Mouse (Mus musculus): ENCODE measurements around the gene Pmpca. TPM values are rescaled to one million over a fixed set of nuclear protein-coding genes. Genes with fewer than 3 reads are reported as not detected.

Gene Pmpca
- polyA plus RNA-seq (2015; fragmentation: Nextera tagmentation; extraction: Ambion mirVana), result 94.7 and 98.6 TPM in 2 replicates

DNA sequence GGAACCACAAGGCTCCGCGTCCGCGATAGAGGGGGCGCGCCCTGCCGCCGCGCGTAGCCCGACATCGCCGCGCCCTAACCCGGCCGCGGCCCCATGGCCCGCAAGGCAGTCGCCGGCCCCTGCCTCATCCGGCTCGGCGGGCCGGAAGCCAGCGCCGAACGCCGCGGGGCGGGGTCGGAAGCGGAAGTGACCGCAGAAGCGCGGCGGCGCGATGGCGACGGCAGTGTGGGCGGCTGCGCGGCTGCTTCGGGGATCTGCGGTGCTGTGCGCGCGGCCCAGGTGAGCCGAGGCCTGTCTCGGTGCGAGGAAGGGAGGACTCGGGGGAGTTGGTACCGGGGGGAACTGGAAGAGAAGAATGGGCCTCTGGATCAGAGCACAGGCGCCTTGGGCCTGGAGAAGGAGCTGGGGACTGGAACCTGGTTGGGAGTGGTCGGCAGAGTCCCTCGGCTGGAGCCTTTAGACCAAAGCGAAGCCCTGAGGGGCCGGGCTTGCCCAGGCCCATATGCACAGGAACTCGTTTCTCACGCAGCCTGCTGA is at the start of gene Pmpca, which contains the start of gene Entr1:
Gene Pmpca, plus strand, starts transcription at position 186 of the 537 bp plus-strand sequence.
Gene Entr1, minus strand, starts transcription at position 163 of the 537 bp plus-strand sequence.
- peak within 1 kb of the TSS; percentile 97 for H3K9ac ChIP-seq (ENCODE audit: low read length)
- H3K4me3 ChIP-seq (ENCODE audit: low read length), result peak within 1 kb of the TSS; percentile 98
- no peaks in the 10 kb centered on the region for H3K9me3 ChIP-seq (ENCODE audit: control insufficient read depth, low read length)
- peak within 1 kb of the TSS; percentile 52; the same call in 1 of the 2 replicates for H3K27ac ChIP-seq (ENCODE audit: low read length)
- peaks cover 15% of the 10 kb centered on the region for H3K4me1 ChIP-seq (replicated peaks; ENCODE audit: control insufficient read depth, insufficient read depth, low read length)
- peak; percentile 89 for ATAC-seq (ENCODE audit: low read depth)
- H3K36me3 ChIP-seq (ENCODE audit: control insufficient read depth, insufficient read depth, low read length), result peaks cover 47% of the 10 kb centered on the region
- 0% methylated on average over 54 of the region's 60 CpGs for WGBS
- no peaks in the 10 kb centered on the region for H3K27me3 ChIP-seq (ENCODE audit: control insufficient read depth, insufficient read depth, low read depth, low read length)
- H3K4me2 ChIP-seq (ENCODE audit: low read depth, low read length), result peak within 1 kb of the TSS; percentile 96

DNA sequence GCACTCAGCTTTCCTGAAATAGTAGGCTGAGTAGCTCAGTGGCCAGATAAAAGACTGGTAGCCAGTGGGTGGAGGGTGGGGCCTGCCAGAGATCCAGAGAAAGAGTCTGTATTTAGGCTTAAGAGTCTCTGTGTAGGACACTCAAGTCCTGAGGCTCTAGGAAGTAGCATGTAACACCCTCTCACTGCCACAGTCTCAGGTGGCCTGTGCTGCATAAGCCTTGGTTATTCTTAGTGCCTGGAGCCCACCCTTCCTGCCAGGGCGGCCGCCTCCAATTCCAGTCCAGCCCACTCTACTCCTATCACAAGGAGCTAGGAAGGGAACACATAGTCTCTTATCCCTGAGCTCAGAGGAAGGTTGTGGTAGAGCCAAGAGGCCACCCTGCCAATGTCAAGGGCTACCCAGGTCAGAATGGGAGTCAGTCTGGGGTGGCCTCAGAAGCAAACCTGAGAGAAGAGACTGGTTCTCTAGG is 47.6 kb upstream of the Pmpca start:
- H3K4me3 ChIP-seq (ENCODE audit: low read length), result no peak overlapping the region
- H3K9ac ChIP-seq (ENCODE audit: low read length), result peak overlapping the region; percentile 49
- 37% methylated on average over 2 of the region's 2 CpGs for WGBS
- H3K4me1 ChIP-seq (replicated peaks; ENCODE audit: control insufficient read depth, insufficient read depth, low read length), result peaks cover 27% of the 10 kb centered on the region
- peaks cover 23% of the 10 kb centered on the region for H3K36me3 ChIP-seq (ENCODE audit: control insufficient read depth, insufficient read depth, low read length)
- H3K4me2 ChIP-seq (ENCODE audit: low read depth, low read length), result no peak overlapping the region
- no peaks in the 10 kb centered on the region for H3K9me3 ChIP-seq (ENCODE audit: control insufficient read depth, low read length)
- no peaks in the 10 kb centered on the region for H3K27me3 ChIP-seq (ENCODE audit: control insufficient read depth, insufficient read depth, low read depth, low read length)
- ATAC-seq (ENCODE audit: low read depth), result peak; percentile 57
- peak overlapping the region; percentile 74 for H3K27ac ChIP-seq (ENCODE audit: low read length)

DNA sequence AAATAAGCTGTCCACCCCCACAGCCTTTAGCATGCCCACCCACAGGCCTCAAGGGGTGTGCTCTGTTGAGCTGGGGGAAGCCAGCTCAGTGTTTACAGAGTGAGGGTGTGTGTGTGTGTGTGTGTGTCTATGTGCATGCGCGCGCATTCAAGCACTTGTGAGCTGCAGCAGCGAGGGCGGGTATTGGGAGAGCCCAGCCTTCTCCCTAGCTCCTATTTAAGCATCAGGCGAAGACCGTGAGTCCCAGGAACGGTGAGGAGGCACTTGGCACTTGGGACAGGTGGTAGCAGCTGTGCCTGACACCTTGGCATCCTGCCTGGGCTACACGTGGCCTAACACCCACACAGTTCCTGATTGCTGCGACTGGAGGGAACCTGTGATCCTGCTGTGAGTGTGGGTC is 47.1 kb upstream of the Pmpca start:
- Histone ChIP-seq H3K4me2 (ENCODE audit: low read depth, low read length) (no peak overlapping the region), H3K4me3 (ENCODE audit: low read length) (no peak overlapping the region), H3K36me3 (ENCODE audit: control insufficient read depth, insufficient read depth, low read length) (peaks cover 23% of the 10 kb centered on the region), H3K27me3 (ENCODE audit: control insufficient read depth, insufficient read depth, low read depth, low read length) (no peaks in the 10 kb centered on the region), H3K9ac (ENCODE audit: low read length) (no peak overlapping the region), H3K4me1 (replicated peaks; ENCODE audit: control insufficient read depth, insufficient read depth, low read length) (peaks cover 27% of the 10 kb centered on the region), H3K9me3 (ENCODE audit: control insufficient read depth, low read length) (no peaks in the 10 kb centered on the region), H3K27ac (ENCODE audit: low read length) (peak overlapping the region; percentile 74)
- WGBS, result 24% methylated on average over 10 of the region's 10 CpGs
- ATAC-seq (ENCODE audit: low read depth), result peak; percentile 85

DNA sequence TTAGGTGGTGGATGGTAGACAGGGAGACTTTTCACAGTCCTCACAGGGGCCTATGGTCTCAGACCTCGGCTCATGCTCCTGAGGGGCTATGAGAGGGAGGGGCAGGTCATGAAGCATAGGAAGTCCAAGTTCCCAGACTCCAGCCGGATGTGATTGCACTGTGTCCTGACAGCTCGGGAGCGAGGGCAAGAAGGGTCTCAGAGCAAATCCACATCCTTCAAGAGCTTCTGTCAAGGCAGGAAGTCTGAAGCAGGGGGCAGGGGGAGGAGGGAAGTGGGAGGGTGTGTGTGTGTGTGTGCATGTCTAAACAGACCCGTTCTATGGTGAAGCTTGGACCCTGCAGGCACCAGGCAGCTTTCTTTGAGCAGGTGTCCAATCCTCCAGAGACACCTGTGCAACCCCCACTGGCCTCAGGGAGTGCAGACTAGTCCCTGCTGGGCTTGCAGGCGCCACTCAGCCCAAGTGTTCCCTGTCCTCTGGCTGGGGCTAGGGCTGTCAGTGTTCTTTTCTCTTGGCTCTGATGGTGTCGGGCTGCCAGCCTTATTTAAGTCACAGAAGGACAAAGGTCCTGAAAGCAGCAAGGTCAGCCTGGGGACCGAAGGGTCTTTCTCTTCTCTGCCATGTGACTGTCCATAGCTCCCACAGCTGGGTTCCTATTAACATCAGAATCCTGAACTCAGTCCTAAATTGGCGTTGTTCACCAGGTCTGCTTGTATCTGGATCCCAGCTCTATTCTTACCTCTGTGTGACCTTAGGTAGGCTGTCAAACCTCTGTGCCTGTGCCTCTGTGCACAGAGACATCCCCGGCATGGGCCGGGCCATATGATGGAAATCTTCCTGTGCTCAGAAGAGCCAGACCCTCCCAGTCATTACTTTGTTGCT is 46.3 kb upstream of the Pmpca start:
- Histone ChIP-seq H3K9me3 (ENCODE audit: control insufficient read depth, low read length) (no peaks in the 10 kb centered on the region), H3K4me1 (replicated peaks; ENCODE audit: control insufficient read depth, insufficient read depth, low read length) (peaks cover 27% of the 10 kb centered on the region), H3K27ac (ENCODE audit: low read length) (peak overlapping the region; percentile 74), H3K27me3 (ENCODE audit: control insufficient read depth, insufficient read depth, low read depth, low read length) (no peaks in the 10 kb centered on the region), H3K4me3 (ENCODE audit: low read length) (no peak overlapping the region), H3K9ac (ENCODE audit: low read length) (peak overlapping the region; percentile 32; the same call in 1 of the 2 replicates), H3K4me2 (ENCODE audit: low read depth, low read length) (peak overlapping the region; percentile 20; the same call in 1 of the 2 replicates), H3K36me3 (ENCODE audit: control insufficient read depth, insufficient read depth, low read length) (peaks cover 23% of the 10 kb centered on the region)
- WGBS, result 44% methylated on average over 11 of the region's 11 CpGs
- ATAC-seq (ENCODE audit: low read depth), result peak; percentile 44

- Histone ChIP-seq H3K9ac (ENCODE audit: low read length) (peak overlapping the region; percentile 27; the same call in 1 of the 2 replicates), H3K27me3 (ENCODE audit: control insufficient read depth, insufficient read depth, low read depth, low read length) (no peaks in the 10 kb centered on the region), H3K4me2 (ENCODE audit: low read depth, low read length) (no peak overlapping the region), H3K9me3 (ENCODE audit: control insufficient read depth, low read length) (no peaks in the 10 kb centered on the region), H3K36me3 (ENCODE audit: control insufficient read depth, insufficient read depth, low read length) (peaks cover 21% of the 10 kb centered on the region), H3K4me1 (replicated peaks; ENCODE audit: control insufficient read depth, insufficient read depth, low read length) (peaks cover 27% of the 10 kb centered on the region), H3K4me3 (ENCODE audit: low read length) (no peak overlapping the region), H3K27ac (ENCODE audit: low read length) (peak overlapping the region; percentile 72)
- 35% methylated on average over 6 of the region's 6 CpGs for WGBS
- ATAC-seq (ENCODE audit: low read depth), result peak; percentile 57
These were observed 40.9 kb upstream of the Pmpca start for GRCm38 (mm10) chr2:26348241-26348640.

DNA sequence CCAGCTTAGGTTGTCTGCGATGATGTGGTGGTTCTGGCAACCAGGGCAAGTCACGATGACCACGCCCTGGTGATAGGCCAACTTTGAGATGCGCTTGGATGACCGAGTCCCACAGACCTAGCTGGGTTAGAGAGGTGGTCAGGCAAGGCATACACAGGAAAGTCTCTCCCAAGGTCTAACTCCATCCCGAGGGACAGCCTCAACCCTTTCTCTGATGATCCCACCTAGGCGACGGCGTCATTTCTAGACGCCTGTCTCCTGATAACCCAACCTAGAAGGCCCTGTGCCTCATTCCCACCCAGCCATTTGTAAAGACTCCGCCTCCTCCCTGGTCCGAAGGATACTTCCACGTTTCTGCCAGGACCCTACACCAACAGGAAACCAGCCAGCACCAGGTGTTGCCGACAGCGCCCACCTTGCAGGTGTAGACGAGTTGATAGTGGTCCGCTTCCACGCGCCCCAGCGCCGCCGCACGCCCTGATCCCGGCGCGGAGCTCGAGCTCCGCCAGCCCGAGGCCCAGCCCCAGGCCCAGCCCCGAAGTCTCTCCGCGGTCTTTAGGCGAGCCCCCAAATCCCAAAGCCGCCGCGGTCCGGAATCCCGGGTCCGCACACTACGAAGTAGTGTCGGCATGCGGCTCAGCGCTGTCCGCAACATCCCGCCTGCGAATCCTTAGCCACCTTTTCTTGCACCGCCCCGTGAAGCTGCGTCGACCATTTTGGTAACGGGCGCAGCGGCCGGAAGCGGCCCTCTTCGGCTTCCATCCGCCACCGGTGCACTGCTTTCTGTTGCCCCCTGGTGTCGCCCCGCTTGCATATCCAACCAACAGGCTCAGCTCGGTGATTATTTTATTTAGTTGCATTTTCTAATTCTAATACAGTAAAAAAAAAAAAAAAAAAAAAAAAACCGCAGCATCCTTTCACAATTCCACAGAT is 37.5 kb upstream of the Pmpca start, which contains the start of gene Dnlz:
Gene Dnlz, minus strand, starts transcription at position 753 of the 933 bp plus-strand sequence.
- WGBS, result under 1% methylated on average over 62 of the region's 62 CpGs
- peaks cover 26% of the 10 kb centered on the region for H3K4me1 ChIP-seq (replicated peaks; ENCODE audit: control insufficient read depth, insufficient read depth, low read length)
- H3K9me3 ChIP-seq (ENCODE audit: control insufficient read depth, low read length), result no peaks in the 10 kb centered on the region
- H3K27me3 ChIP-seq (ENCODE audit: control insufficient read depth, insufficient read depth, low read depth, low read length), result no peaks in the 10 kb centered on the region
- peak within 1 kb of the TSS; percentile 90 for H3K4me3 ChIP-seq (ENCODE audit: low read length)
- peak within 1 kb of the TSS; percentile 98 for H3K4me2 ChIP-seq (ENCODE audit: low read depth, low read length)
- peaks cover 5% of the 10 kb centered on the region; the same call in 1 of the 2 replicates for H3K36me3 ChIP-seq (ENCODE audit: control insufficient read depth, insufficient read depth, low read length)
- peak within 1 kb of the TSS; percentile 97 for H3K9ac ChIP-seq (ENCODE audit: low read length)
- ATAC-seq (ENCODE audit: low read depth), result peak; percentile 77
- H3K27ac ChIP-seq (ENCODE audit: low read length), result peak within 1 kb of the TSS; percentile 89

- Histone ChIP-seq H3K9ac (ENCODE audit: low read length) (peak overlapping the region; percentile 88), H3K27me3 (ENCODE audit: control insufficient read depth, insufficient read depth, low read depth, low read length) (no peaks in the 10 kb centered on the region), H3K4me3 (ENCODE audit: low read length) (peak overlapping the region; percentile 90), H3K36me3 (ENCODE audit: control insufficient read depth, insufficient read depth, low read length) (peaks cover 5% of the 10 kb centered on the region; the same call in 1 of the 2 replicates), H3K4me2 (ENCODE audit: low read depth, low read length) (peak overlapping the region; percentile 98), H3K9me3 (ENCODE audit: control insufficient read depth, low read length) (no peaks in the 10 kb centered on the region), H3K27ac (ENCODE audit: low read length) (peak overlapping the region; percentile 68), H3K4me1 (replicated peaks; ENCODE audit: control insufficient read depth, insufficient read depth, low read length) (peaks cover 26% of the 10 kb centered on the region)
- 4% methylated on average over 36 of the region's 36 CpGs for WGBS
- ATAC-seq (ENCODE audit: low read depth), result peak; percentile 20
These were observed 36.7 kb upstream of the Pmpca start for GRCm38 (mm10) chr2:26352291-26352910.
